10 mouse cellular contexts compared by ENCODE assay signal in the genomic region with DNA sequence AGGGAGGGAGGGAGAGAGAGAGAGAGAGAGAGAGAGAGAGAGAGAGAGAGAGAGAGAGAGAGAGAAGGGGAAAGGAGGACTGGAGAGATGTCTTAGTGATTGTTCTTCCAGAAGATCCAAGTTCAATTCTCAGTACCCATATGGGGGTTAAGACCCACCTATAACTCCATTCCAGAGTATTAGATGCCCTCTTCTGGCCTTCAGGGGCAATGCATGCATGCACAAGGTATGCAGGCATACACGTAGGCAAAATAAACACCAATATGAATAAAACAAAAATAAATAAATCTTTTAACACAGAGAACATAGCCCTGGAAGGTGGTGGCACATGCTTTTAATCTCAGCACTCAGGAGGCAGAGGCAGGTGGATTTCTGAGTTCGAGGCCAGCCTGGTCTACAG. TPM values are rescaled to one million over a fixed set of nuclear protein-coding genes. Genes with fewer than 3 reads are reported as not detected.
A peak's percentile ranks its signal among the peaks of the same experiment; 100 is the strongest.
DNase-seq lines count a peak whose midpoint lies in the region; TF ChIP-seq lines count a peak whose summit lies in the region.
"Had no signal": no experiment of that assay in that cellular context is flagged by ENCODE, and none has a peak within 500 bp of the region (broad histone marks: within the 10 kb centered on the region; RNA-seq: fewer than 3 reads in every experiment).

No protein-coding gene starts in this region.

- no peak overlapping the region for H3K27ac ChIP-seq in left cerebral cortex, adult 2 months
- no peak overlapping the region for H3K27ac ChIP-seq in embryonic facial prominence, embryonic 10.5 days (replicated peaks)
- H3K27ac ChIP-seq: forebrain, embryonic 15.5 days; lung, embryonic 15.5 days had no signal

- 53% methylated on average over 2 of the region's 2 CpGs for WGBS in embryonic facial prominence, embryonic 10.5 days

- intact Hi-C loops in left cerebral cortex, adult 2 months (cut with DNase I), result no loop called here

- H3K4me3 ChIP-seq in left cerebral cortex, adult 2 months, result no peak overlapping the region
- H3K4me3 ChIP-seq in embryonic facial prominence, embryonic 10.5 days, result no peak overlapping the region
- H3K4me3 ChIP-seq: forebrain, embryonic 15.5 days; lung, embryonic 15.5 days had no signal

- no peaks in the 10 kb centered on the region for H3K27me3 ChIP-seq in embryonic facial prominence, embryonic 10.5 days (replicated peaks; ENCODE audit: low read depth, poor library complexity, severe bottlenecking)
- H3K27me3 ChIP-seq: forebrain, embryonic 15.5 days; lung, embryonic 15.5 days had no signal

- H3K36me3 ChIP-seq in embryonic facial prominence, embryonic 10.5 days (replicated peaks), result no peaks in the 10 kb centered on the region
- H3K36me3 ChIP-seq: forebrain, embryonic 15.5 days; lung, embryonic 15.5 days had no signal

- TF ChIP-seq CTCF in left cerebral cortex, adult 2 months (IDR thresholded peaks at IDR 0.05), result peak; percentile 44

- H3K9me3 ChIP-seq in embryonic facial prominence, embryonic 10.5 days, result no peaks in the 10 kb centered on the region
- H3K9me3 ChIP-seq: forebrain, embryonic 15.5 days; lung, embryonic 15.5 days had no signal

- H3K4me1 ChIP-seq in embryonic facial prominence, embryonic 10.5 days, result no peaks in the 10 kb centered on the region
- H3K4me1 ChIP-seq: forebrain, embryonic 15.5 days had no signal

- DNase-seq in adrenal gland, postnatal 14 days, result peak; percentile 38
- DNase-seq in adrenal gland, postnatal 4 days (ENCODE audit: low spot score in 2 of 2), result no peak
- no peak for DNase-seq in left cerebral cortex, adult 2 months (ENCODE audit: extremely low spot score in 1 of 2, low spot score in 2 of 2)
- DNase-seq in left cerebral cortex, adult 8-10 months (ENCODE audit: low spot score in 2 of 2), result no peak
- peak; percentile 31 to 36 for DNase-seq in B cell, adult 2 months
- DNase-seq in embryonic facial prominence, embryonic 10.5 days (ENCODE audit: low spot score), result peak; percentile 12
- no peak for DNase-seq in cerebellum, adult 11-12 months
- no peak for DNase-seq in ovary, adult 18-20 months (ENCODE audit: low spot score)

RNA-seq across cellular contexts. Expression of gene Prdx1, which starts 16.1 kb away (rescaled TPM):
- 546 and 672 TPM in 2 replicates for total RNA-seq in adrenal gland, postnatal 14 days (2021)
- total RNA-seq in adrenal gland, postnatal 4 days (2021), result 100 to 1,000 TPM; 471 to 527 TPM
- total RNA-seq in left cerebral cortex, adult 2 months (2021), result 100 to 1,000 TPM; 136 to 139 TPM
- 100 to 1,000 TPM; 171 to 219 (median 193) TPM for total RNA-seq in left cerebral cortex, adult 8-10 months (2022)
- 1,415 and 1,463 TPM in 2 replicates for polyA plus RNA-seq in embryonic facial prominence, embryonic 10.5 days (2016; fragmentation: Nextera tagmentation; extraction: Ambion mirVana)

RNA-seq across cellular contexts. Expression of gene Akr1a1, which starts 17.8 kb away (rescaled TPM):
- 639 and 649 TPM in 2 replicates for total RNA-seq in adrenal gland, postnatal 14 days (2021)
- total RNA-seq in adrenal gland, postnatal 4 days (2021), result 100 to 1,000 TPM; 756 to 759 TPM
- 100 to 1,000 TPM; 376 to 408 TPM for total RNA-seq in left cerebral cortex, adult 2 months (2021)
- total RNA-seq in left cerebral cortex, adult 8-10 months (2022), result 100 to 1,000 TPM; 426 to 437 (median 430) TPM
- polyA plus RNA-seq in embryonic facial prominence, embryonic 10.5 days (2016; fragmentation: Nextera tagmentation; extraction: Ambion mirVana), result 644 and 663 TPM in 2 replicates

RNA-seq across cellular contexts. Expression of gene Mmachc, which starts 38.9 kb away (rescaled TPM):
- total RNA-seq in adrenal gland, postnatal 14 days (2021), result 39.5 and 41.9 TPM in 2 replicates
- 10 to 100 TPM; 26.7 to 27.1 TPM for total RNA-seq in adrenal gland, postnatal 4 days (2021)
- total RNA-seq in left cerebral cortex, adult 2 months (2021), result 10 to 100 TPM; 15.2 to 15.4 TPM
- 10 to 100 TPM; 14.0 to 18.4 (median 14.8) TPM for total RNA-seq in left cerebral cortex, adult 8-10 months (2022)
- polyA plus RNA-seq in embryonic facial prominence, embryonic 10.5 days (2016; fragmentation: Nextera tagmentation; extraction: Ambion mirVana), result 39.8 and 40.8 TPM in 2 replicates

RNA-seq across cellular contexts. Expression of gene Ccdc163, which starts 39.0 kb away (rescaled TPM):
- 18.8 and 19.6 TPM in 2 replicates for total RNA-seq in adrenal gland, postnatal 14 days (2021)
- total RNA-seq in adrenal gland, postnatal 4 days (2021), result 10 to 100 TPM; 22.3 to 22.6 TPM
- total RNA-seq in left cerebral cortex, adult 2 months (2021), result 1 to 10 TPM; 4.2 to 7.6 TPM
- 1 to 10 TPM; 4.3 to 8.4 (median 6.3) TPM for total RNA-seq in left cerebral cortex, adult 8-10 months (2022)
- polyA plus RNA-seq in embryonic facial prominence, embryonic 10.5 days (2016; fragmentation: Nextera tagmentation; extraction: Ambion mirVana), result 38.3 and 38.5 TPM in 2 replicates

RNA-seq across cellular contexts. Expression of gene Nasp, which starts 41.5 kb away (rescaled TPM):
- 51.1 and 51.6 TPM in 2 replicates for total RNA-seq in adrenal gland, postnatal 14 days (2021)
- 10 to 100 TPM; 71.2 to 80.6 TPM for total RNA-seq in adrenal gland, postnatal 4 days (2021)
- 10 to 100 TPM; 32.6 to 34.9 TPM for total RNA-seq in left cerebral cortex, adult 2 months (2021)
- 10 to 100 TPM; 26.8 to 28.5 (median 27.2) TPM for total RNA-seq in left cerebral cortex, adult 8-10 months (2022)
- 333 and 342 TPM in 2 replicates for polyA plus RNA-seq in embryonic facial prominence, embryonic 10.5 days (2016; fragmentation: Nextera tagmentation; extraction: Ambion mirVana)

Comparison
In these comparisons a context has a peak if more than half of its experiments do, and no peak if none do; other contexts are left out.
1. DNase-seq: peak in adrenal gland, postnatal 14 days (single experiment), B cell, adult 2 months (2 of 2) and embryonic facial prominence, embryonic 10.5 days (single experiment); none in adrenal gland, postnatal 4 days (0 of 2), left cerebral cortex, adult 2 months (0 of 2), left cerebral cortex, adult 8-10 months (0 of 2), cerebellum, adult 11-12 months (single experiment) and ovary, adult 18-20 months (single experiment).